Mouse (Mus musculus): ENCODE results near the gene Zcchc17. TPM values are rescaled to one million over a fixed set of nuclear protein-coding genes. Genes with fewer than 3 reads are reported as not detected.

The Zcchc17 gene
- total and polyA plus RNA-seq, 3 experiments: 43.7 to 62.5 TPM; not detected in 1

- Histone ChIP-seq H3K9me3 (replicated peaks; ENCODE audit: insufficient read depth, low read length) (no peaks in the 10 kb centered on the region), H3K36me3 (ENCODE audit: control insufficient read depth in 1 of 2, insufficient read depth in 2 of 2, low read length in 2 of 2) (peaks cover 0 to under 1% of the 10 kb centered on the region in 2 experiments; a peak in 2 of 4 replicates), H3K27ac (ENCODE audit: control insufficient read depth, low read depth, low read length) (no peak overlapping the region), H3K27me3 (ENCODE audit: control insufficient read depth in 1 of 2, insufficient read depth in 2 of 2, low read length in 2 of 2) (no peaks in the 10 kb centered on the region), H3K9ac (ENCODE audit: control insufficient read depth, low read depth, low read length, poor library complexity, severe bottlenecking) (no peak overlapping the region), H3K4me3 (ENCODE audit: control insufficient read depth in 1 of 2, insufficient read depth in 1 of 2, low read depth in 2 of 2, low read length in 2 of 2) (no peak overlapping the region), H3K4me1 (ENCODE audit: control insufficient read depth in 1 of 2, insufficient read depth in 2 of 2, low read length in 2 of 2) (no peaks in the 10 kb centered on the region), H3K79me2 (ENCODE audit: control insufficient read depth, insufficient read depth, low read length, poor library complexity) (no peaks in the 10 kb centered on the region)
- TF ChIP-seq NELFE (IDR thresholded peaks at IDR 0.05; ENCODE audit: low read depth, low read length) (no peak), ZMIZ1 (IDR thresholded peaks at IDR 0.05; ENCODE audit: low read depth, low read length) (no peak), CHD1 (IDR thresholded peaks at IDR 0.05; ENCODE audit: low read depth, low read length) (no peak), NRF1 (IDR thresholded peaks at IDR 0.05; ENCODE audit: insufficient read depth, low read depth, low read length, poor library complexity, severe bottlenecking) (no peak), MEF2A (IDR thresholded peaks at IDR 0.05; ENCODE audit: extremely low read depth, insufficient replicate concordance, low read depth, low read length, poor library complexity, severe bottlenecking) (no peak), TAL1 (IDR thresholded peaks at IDR 0.05; ENCODE audit: low read length) (no peak), MAFK (IDR thresholded peaks at IDR 0.05; ENCODE audit: borderline replicate concordance, low read depth, low read length) (no peak), RAD21 (IDR thresholded peaks at IDR 0.05; ENCODE audit: low read depth, low read length) (no peak), BHLHE40 (IDR thresholded peaks at IDR 0.05; ENCODE audit: borderline replicate concordance, low read depth, low read length) (no peak)
- no peak for DNase-seq (ENCODE audit: low read depth, low spot score)
Measured at GRCm38 (mm10) chr4:130307851-130308230, 51.9 kb downstream of the Zcchc17 start.

- H3K27me3 ChIP-seq (ENCODE audit: control insufficient read depth in 1 of 2, insufficient read depth in 2 of 2, low read length in 2 of 2): no peaks in the 10 kb centered on the region
- peaks cover 0 to 7% of the 10 kb centered on the region in 2 experiments; a peak in 2 of 4 replicates for H3K36me3 ChIP-seq (ENCODE audit: control insufficient read depth in 1 of 2, insufficient read depth in 2 of 2, low read length in 2 of 2)
Measured at GRCm38 (mm10) chr4:130306796-130307630, 52.7 kb downstream of the Zcchc17 start.

GRCm38 (mm10) chr4:130304746-130305145 lies 55.0 kb downstream of the Zcchc17 start:
- no peak for DNase-seq (ENCODE audit: low read depth, low spot score)
- TF ChIP-seq MXI1 (IDR thresholded peaks at IDR 0.05; ENCODE audit: low read depth, low read length): no peak
- TF ChIP-seq NRF1 (IDR thresholded peaks at IDR 0.05; ENCODE audit: insufficient read depth, low read depth, low read length, poor library complexity, severe bottlenecking): no peak
- no peak for TF ChIP-seq BHLHE40 (IDR thresholded peaks at IDR 0.05; ENCODE audit: borderline replicate concordance, low read depth, low read length)
- TF ChIP-seq GATA1 (IDR thresholded peaks at IDR 0.05; ENCODE audit: low read depth, low read length): no peak
- no peak for TF ChIP-seq MAX (IDR thresholded peaks at IDR 0.05; ENCODE audit: low read length)

More at GRCm38 (mm10) chr4:130306796-130307630, 52.7 kb downstream of the Zcchc17 start:
- no peak for TF ChIP-seq EP300 (IDR thresholded peaks at IDR 0.05; ENCODE audit: low read depth in 1 of 2, low read length in 2 of 2)
- no peak overlapping the region for H3K27ac ChIP-seq (ENCODE audit: control insufficient read depth, low read depth, low read length)
- H3K4me3 ChIP-seq (ENCODE audit: control insufficient read depth in 1 of 2, insufficient read depth in 1 of 2, low read depth in 2 of 2, low read length in 2 of 2): no peak overlapping the region
- no peaks in the 10 kb centered on the region for H3K79me2 ChIP-seq (ENCODE audit: control insufficient read depth, insufficient read depth, low read length, poor library complexity)
- no peak for DNase-seq (ENCODE audit: low read depth, low spot score)
- H3K9ac ChIP-seq (ENCODE audit: control insufficient read depth, low read depth, low read length, poor library complexity, severe bottlenecking): no peak overlapping the region
- H3K4me1 ChIP-seq (ENCODE audit: control insufficient read depth in 1 of 2, insufficient read depth in 2 of 2, low read length in 2 of 2): peaks cover 2 to 7% of the 10 kb centered on the region in 2 experiments; a peak in 3 of 4 replicates
- H3K9me3 ChIP-seq (replicated peaks; ENCODE audit: insufficient read depth, low read length): no peaks in the 10 kb centered on the region

More at GRCm38 (mm10) chr4:130304746-130305145, 55.0 kb downstream of the Zcchc17 start:
- H3K9ac ChIP-seq (ENCODE audit: control insufficient read depth, low read depth, low read length, poor library complexity, severe bottlenecking): no peak overlapping the region
- no peaks in the 10 kb centered on the region for H3K9me3 ChIP-seq (replicated peaks; ENCODE audit: insufficient read depth, low read length)
- no peak overlapping the region for H3K4me3 ChIP-seq (ENCODE audit: control insufficient read depth in 1 of 2, insufficient read depth in 1 of 2, low read depth in 2 of 2, low read length in 2 of 2)
- H3K4me1 ChIP-seq (ENCODE audit: control insufficient read depth in 1 of 2, insufficient read depth in 2 of 2, low read length in 2 of 2): peaks cover 2 to 13% of the 10 kb centered on the region in 2 experiments; a peak in 3 of 4 replicates
- H3K27me3 ChIP-seq (ENCODE audit: control insufficient read depth in 1 of 2, insufficient read depth in 2 of 2, low read length in 2 of 2): no peaks in the 10 kb centered on the region
- no peak overlapping the region for H3K27ac ChIP-seq (ENCODE audit: control insufficient read depth, low read depth, low read length)
- peaks cover 0 to 7% of the 10 kb centered on the region in 2 experiments; a peak in 2 of 4 replicates for H3K36me3 ChIP-seq (ENCODE audit: control insufficient read depth in 1 of 2, insufficient read depth in 2 of 2, low read length in 2 of 2)
- no peaks in the 10 kb centered on the region for H3K79me2 ChIP-seq (ENCODE audit: control insufficient read depth, insufficient read depth, low read length, poor library complexity)
